Mouse (Mus musculus) frontal cortex, postnatal 25 days (tissue): Measurements from ENCODE around the gene Spata31d1a.
"Not testable (repeated sequence)": the region's sequence is repeated elsewhere in the genome, so short reads cannot be mapped to it uniquely, and the experiment has no call there.

Experiments
- DNase-seq, 2 experiments: peaks; one replicate each; pipeline ENCODE4 v3.0.0; 2022; ENCODE audit warnings: low spot score in 2 of 2

Spata31d1a gene

DNA sequence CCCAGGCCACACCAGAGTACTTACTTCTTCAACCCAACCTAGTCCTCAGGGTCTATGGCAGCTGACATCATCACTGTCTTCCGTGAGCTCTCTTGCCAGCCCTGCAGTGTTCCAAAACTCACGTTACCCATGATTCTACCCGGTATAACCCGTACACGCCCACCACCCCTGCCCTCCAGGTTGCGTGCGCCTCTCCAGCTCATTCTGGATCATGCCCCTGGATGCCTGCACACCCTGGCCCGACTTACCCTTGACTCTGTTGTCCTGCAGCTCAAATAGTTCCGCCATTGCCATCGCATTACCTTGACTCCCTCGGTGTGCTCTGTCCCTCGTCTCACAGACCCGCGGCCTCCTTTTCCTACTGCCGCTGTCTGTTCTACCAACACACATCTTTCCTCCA, at the start of gene Spata31d1a:
Gene Spata31d1a (minus strand): TSS at position 101 of the 400 bp plus-strand sequence.
- DNase-seq = no peak

DNA sequence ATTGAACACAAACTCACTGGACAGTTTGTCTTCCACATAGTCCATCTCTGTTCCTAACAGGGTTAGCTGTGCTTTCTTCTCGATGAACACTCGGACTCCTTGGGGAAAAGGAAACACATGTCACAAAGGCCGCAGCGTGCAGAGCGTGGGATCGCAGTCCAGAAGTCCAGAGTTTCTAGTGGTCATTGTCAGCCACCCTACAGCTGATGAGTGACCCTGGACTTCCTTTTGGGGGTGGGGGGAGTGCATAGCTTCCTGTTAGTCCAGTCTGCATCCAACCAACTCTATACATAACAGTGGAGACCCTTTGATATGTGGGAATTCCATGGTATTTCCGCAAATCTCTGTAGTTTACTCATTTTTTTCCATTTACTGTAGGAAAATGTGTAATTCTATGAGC, 46.8 kb upstream of the Spata31d1a start:
- no peak for DNase-seq

DNA sequence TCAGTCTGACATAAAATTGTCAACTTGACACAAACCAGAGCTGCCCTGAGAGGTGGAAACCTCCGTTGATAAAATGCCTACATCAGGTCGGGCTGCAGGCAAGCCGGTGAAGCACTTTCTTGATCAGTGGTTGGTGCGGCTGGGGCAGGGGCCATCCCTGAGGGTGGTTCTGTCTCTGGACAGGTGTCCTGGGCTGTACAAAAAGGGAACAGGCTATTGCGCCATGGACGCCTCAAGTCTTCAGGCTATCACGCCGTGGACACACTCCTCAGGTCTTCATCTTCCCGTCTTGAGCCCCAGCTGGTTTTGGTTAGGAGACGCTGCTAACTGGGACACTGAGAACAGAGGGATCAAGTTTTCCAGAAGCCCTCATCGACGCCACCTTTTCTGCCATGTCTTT, 40.2 kb upstream of the Spata31d1a start:
- no peak for DNase-seq

DNA sequence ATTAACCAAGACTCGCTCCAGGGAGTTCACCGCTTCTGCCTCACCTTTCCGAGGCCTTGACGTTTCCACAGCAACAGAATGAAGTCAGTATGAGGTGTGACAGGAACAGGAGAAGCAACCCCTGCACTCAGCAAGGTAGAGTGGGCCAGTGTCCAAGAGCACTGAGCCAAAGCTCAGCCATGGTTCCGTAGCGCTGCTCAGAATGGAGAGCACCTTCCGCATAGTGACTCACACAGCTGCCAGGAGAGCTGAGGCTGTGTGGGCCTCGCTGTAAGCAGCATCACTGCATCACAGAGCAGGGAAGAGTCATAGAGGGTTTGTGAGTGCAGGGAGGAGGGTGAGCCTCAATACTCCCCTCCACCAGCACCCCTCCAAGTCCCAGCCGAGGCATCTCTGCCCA, 36.6 kb upstream of the Spata31d1a start, which contains the start of gene 1700014D04Rik:
Gene 1700014D04Rik (minus strand): TSS at position 42 of the 400 bp plus-strand sequence.
- DNase-seq = peak in 1 of 2 experiments; percentile 46

DNA sequence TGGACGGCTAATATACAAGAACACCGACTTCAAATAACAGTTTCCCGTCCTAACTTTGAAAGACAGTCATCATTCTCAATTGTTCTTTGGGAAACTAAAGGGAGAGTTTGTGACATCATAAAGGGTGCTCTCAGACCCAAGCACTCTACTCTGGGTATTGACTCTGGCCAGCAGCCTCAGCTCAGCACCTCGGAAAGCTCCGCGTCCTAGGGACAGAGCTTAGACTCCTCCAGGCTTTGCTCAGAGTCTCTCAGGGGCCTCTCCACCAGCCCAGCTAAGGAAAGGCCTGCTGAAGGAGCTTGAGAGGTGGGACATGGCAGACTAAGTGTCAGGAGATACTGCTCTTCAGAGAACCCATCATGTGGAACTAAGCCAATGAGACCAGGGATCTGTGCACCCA, 36.0 kb upstream of the Spata31d1a start:
- DNase-seq = no peak

DNA sequence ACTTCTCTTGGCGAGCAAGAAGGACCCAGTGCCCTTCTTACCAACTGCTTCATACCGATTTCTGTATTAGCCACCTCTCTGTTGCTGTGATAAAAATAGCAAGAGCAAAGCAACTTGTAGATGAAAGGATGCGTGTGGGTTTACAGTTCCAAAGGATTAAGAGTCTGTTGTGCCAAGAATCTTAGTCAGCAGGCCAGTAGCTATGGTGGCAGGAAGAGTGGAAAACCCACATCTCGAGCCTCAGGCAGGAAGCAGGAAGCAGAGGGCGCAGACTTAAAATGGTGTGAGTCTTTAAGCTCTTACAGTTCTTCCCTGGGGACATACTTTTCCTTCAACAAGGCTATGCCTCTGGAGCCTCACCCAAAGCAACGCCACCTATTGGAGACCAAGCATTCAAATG, 35.3 kb upstream of the Spata31d1a start:
- no peak for DNase-seq

- no peak for DNase-seq
These were observed 31.6 kb upstream of the Spata31d1a start for GRCm38 (mm10) chr13:59741697-59742096.

DNA sequence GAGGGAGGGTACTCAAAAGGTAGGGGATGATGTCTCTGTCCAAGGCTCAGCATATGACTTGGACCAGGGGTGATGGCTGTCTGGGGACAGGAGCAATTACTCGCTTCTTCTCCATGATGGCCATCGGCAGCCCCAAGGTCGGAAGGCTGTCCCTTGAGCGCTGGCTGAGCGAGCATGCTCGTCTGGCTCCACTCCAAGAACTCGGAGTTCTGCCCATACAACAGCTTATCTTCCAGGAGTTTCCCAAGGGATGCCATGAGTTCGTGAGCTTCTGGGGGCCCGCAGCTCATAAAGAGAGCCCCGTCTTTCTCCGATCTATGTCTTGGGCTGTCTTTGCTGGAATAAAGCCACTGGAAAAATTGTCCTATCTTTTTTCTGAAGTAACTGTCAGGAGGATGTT, 31.0 kb upstream of the Spata31d1a start:
- DNase-seq = no peak

GRCm38 (mm10) chr13:59739397-59739796, 29.3 kb upstream of the Spata31d1a start:
- DNase-seq = no peak

GRCm38 (mm10) chr13:59738455-59738854, 28.3 kb upstream of the Spata31d1a start:
- no peak for DNase-seq

DNA sequence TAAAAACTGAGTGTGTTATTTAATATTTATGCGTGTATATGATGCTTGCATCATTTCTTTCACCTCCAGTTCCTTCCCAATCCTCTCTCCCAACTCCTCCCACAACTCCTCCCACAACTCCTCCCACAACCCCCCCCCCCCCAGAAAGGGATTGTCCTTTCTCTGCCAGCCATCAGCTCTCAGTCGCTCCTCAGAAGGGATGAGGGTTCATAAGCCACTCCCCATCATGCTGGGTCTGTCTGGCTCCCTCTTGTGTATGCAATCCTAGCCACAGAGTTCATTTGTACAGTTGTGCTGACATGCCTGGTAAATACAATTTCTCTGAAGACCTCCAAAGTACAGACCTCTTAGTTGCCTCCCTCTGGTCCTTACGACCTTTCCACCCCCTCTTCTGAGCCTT, 25.1 kb upstream of the Spata31d1a start:
- no peak for DNase-seq

- DNase-seq = not testable (repeated sequence)
These were observed 24.2 kb upstream of the Spata31d1a start for GRCm38 (mm10) chr13:59734347-59734746.

- DNase-seq = no peak
These were observed 23.8 kb upstream of the Spata31d1a start for GRCm38 (mm10) chr13:59733936-59734335.

DNA sequence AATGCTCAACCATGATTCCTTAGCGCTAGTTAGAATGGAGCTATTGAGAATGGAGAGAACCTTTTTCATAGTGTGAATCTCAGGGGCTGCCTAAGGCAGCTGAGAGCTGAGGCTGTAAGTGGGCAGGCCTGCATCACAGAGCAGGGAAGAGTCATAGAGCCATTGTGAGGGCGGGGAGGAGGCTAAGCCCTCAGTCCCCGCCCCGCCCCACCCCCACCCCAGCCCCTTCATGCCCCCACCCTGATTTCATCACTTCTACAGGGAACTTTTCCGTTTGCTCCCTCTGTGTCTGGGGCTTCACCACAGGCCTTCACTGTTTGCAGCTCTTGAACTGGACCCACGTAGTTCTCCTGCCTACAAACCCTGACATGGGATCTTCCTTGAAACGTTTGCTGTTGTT, 21.5 kb upstream of the Spata31d1a start, which contains the start of gene Spata31d1d:
Gene Spata31d1d (minus strand): TSS at position 101 of the 400 bp plus-strand sequence.
- DNase-seq = no peak

GRCm38 (mm10) chr13:59728378-59729093, 18.4 kb upstream of the Spata31d1a start:
- peak; percentile 60 to 76 for DNase-seq

DNA sequence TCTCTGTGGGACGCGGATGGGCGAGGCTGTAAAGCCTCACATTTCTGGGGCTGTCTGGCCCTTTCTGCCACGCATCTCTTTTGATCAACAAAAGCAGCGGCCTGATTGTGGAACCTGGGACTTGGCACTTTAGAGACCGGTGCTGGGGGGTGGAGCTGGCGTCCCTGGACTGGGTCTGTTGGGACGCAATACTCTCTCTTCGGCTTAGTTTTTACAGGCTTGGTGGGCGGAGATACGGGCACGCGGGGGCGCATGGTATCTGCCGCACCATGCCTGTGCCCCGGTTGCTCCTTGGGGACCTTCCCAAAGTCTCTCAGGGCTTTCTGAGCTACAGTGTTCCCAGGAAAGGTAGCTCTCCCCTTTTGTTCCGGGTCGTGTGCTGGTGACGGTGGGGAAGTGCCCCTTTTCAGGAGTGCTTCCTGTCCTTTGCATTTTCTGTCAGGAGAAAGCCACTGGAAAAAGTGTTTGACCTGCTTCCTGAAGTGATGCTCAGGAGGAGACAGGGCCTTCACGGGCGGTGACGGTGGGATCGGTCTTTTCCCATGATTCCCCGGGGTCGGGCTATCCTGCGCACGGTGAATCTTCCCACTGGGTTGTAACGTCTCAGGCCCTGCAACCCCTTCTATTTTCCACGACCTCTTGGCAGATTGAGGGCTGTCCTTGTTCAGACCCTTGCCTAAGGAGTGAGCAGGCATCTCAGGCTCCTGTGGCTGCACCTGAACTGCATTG, 16.2 kb upstream of the Spata31d1a start:
- no peak for DNase-seq

- DNase-seq = not testable (repeated sequence)
These were observed 12.0 kb upstream of the Spata31d1a start for GRCm38 (mm10) chr13:59722089-59722488.

GRCm38 (mm10) chr13:59719475-59719874, 9.3 kb upstream of the Spata31d1a start:
- DNase-seq = no peak

DNA sequence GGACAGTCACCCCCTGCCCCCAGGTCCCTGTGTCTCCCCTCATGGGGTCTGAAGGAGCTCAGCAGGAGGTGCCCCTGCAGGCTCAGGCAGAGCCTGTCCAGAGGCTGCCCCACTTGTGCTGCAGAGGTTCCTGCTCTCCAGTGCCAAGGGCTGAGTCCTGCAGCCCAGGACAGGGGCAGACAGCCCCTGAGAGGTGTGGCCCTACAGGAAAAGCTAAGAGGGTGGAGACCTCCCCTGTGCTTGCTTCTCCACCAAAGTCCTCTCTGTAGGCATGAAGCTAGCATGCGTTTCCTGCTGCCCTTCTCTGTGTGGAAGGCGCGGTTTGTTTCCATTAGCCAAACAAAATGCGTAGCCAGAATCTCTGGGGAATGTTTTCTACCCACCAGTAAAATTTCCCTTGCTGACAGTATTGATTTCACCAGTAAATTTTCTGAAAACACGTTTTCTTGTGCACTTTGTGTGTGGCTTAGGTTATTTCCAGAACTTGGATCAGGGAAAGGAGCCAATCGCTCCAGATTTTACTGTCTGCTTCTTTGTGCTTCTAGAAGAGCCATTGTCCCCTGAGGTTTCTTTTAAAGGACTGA, 8.8 kb upstream of the Spata31d1a start:
- not testable (repeated sequence) for DNase-seq

GRCm38 (mm10) chr13:59713710-59714109, 3.6 kb upstream of the Spata31d1a start:
- no peak for DNase-seq

GRCm38 (mm10) chr13:59711984-59712383, 1.9 kb upstream of the Spata31d1a start, which contains the start of gene Spata31d1b:
Spata31d1b (plus strand) TSS chr13:59712284.
- not testable (repeated sequence) for DNase-seq

DNA sequence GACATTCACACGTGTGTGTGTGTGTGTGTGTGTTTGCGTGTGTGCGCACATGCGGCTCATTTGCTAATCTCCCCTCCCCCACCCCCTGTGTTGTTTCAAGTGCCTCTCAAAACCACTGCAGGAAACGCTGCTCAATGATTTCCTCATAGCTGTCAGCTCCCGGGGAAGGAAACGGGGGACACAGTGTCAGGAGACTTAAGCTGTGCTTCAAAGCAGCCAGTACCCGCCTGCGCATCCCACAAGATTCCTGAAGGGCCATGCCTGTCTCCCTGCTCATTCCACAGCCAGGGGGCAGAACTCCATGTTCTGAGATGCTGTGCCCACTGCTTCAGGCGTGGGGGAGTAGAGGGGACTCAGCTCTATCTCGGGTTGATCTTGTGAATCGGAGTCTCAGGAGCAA, 5.6 kb downstream of the Spata31d1a start:
- DNase-seq = no peak
